Mouse (Mus musculus): ENCODE results near the gene Caskin2.
A peak's percentile ranks its signal among the peaks of the same experiment; 100 is the strongest.
"Not testable (repeated sequence)": the region's sequence is repeated elsewhere in the genome, so short reads cannot be mapped to it uniquely, and the experiment has no call there.

Caskin2 gene

DNA sequence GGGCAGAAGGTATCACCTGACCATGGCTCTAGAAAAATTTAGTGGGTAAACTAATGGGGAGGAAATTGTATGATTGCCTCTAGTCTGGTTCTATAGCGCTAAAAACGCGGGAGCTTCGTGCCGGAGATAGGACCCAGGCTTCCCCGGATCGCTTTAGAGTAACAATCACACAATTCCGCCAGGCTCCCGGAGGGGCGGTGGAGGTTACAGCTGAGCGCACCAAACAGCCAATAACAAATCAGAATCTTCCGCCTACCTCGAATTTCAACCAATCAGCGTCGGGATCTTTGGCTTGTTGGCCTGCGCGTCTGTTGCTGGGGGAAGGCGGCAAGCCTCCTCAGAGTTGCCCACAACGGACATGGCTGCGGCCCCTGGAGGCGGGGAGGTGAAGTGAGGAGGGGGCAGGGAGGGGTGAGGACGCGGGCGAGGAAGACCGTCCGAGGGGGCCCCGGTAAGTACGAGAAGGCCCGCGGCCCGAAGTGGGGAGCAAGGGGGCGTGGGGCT is 48.3 kb downstream of the Caskin2 start, which contains the start of gene Tmem94:
TSS of gene Tmem94 (plus strand) at position 331 of the 504 bp plus-strand sequence.
- DNase-seq (ENCODE audit: low spot score in 2 of 2) = peak; percentile 93 to 97

DNA sequence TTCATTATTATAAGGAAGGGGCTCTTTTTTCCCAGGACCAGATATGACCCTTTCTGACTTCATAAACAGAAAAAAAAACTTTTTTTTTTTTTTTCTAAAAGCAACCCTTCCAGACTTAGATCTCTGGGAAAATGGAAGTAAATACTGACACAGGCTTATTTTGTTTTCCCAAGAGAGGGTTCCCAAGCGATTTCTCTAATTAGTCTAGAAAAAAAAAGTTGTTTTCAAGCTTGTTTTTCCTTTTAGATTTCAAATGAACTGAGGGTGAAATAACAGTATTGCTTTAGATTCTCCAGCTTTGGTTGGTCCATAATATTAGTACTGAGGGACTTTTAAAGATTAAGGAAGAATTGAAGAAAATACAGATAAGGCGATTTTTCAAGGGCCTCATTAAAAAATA is 48.7 kb downstream of the Caskin2 start:
- no peak for DNase-seq (ENCODE audit: low spot score in 2 of 2)

DNA sequence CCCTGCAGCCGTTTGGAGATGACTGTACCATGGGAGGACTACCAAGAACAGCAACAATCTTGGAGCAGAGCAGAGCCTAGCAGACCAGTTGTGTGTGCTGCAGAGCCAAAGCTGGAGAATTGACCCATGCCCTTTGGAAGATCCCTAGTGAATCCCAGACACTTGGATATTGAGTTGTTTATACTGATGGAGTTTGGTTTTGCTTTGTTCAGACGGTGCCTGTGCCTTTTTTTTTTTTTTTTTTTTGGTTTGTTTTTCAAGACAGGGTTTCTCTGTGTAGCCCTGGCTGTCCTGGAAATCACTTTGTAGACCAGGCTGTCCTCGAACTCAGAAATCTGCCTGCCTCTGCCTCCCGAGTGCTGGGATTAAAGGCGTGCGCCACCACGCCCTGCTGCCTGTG is 51.3 kb downstream of the Caskin2 start:
- not testable (repeated sequence) for DNase-seq (ENCODE audit: low spot score in 2 of 2)

DNA sequence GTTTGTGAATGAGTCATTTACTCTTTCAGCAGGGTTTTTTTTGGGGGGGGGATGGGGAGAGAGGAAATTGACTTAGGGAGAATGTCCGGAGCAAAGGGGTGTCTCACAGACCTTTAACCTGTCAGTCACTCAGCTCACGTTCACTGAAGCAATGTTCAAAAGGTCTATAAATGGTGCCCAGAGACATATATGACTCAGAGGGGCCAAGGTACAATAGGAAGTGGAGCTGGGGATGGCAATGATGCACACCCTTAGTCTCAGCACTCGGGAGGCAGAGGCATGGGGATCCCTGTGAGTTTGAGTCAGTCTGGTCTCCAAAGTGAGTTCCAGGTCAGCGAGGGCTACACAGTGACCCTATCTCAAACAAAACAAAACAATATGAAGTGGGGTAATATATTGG is 60.0 kb downstream of the Caskin2 start:
- no peak for DNase-seq (ENCODE audit: low spot score in 2 of 2)

DNA sequence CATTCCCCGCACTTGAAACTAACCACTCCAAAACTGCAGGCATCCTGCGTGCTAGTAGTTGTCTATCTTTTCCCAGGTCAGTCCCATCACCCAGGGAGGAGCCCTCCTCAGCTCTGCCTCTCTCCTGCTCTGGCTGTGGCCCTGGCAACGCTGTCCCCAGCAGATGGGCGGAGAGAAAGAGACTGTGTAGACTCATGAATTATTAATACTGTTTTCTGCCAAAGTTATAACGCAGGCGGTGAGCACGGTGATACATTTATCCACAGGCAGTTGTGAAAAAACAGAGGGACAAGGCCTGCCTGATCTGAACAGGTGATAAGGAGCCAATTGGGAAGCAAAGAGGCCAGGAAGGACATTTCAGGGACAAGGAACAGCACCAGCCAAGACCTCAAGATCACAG is 60.8 kb downstream of the Caskin2 start:
- no peak for DNase-seq (ENCODE audit: low spot score in 2 of 2)

DNA sequence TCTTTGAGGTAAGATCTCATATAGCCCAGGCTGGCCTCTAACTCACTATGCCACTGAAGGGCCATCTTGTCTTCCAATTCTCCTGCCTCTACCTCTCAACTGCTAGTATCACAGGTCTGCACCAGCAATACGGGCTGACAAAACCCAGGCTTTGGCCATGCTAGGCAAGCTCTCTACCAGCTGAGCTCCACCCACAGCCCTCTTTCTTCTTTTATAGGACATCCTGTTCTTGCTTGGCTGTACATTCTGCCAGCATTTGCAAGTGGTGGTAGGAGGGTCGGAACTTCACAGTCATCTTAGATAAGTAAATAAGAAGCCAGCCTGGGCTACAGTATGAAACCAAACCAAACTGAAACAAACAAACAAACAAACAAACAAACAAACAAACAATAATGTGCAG is 61.7 kb downstream of the Caskin2 start:
- DNase-seq (ENCODE audit: low spot score in 2 of 2) = no peak

DNA sequence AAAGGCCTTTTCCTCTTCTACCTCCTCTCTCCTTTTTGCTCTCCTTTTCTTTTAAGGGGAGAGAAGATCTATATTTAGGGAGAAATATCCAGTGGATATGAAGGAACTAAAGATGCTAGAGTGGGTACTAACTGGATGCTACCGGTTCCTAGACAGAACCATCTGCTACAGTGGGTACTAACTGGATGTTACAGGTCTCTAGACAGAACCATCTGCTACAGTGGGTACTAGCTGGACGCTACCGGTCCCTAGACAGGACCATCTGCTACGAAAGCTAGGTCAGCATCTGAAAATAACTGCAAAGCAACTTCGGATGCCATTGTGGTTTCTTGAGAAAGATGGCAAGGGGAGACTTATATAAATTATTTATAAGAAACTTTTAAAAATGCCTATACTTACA is 63.6 kb downstream of the Caskin2 start:
- DNase-seq (ENCODE audit: low spot score in 2 of 2) = no peak

All from frontal cortex, postnatal 25 days (tissue).